ENCODE assay signal across 9 mouse cellular contexts in genomic region chr17:34398711-34399393, GRCm38 (mm10). TPM values are rescaled to one million over a fixed set of nuclear protein-coding genes. Genes with fewer than 3 reads are reported as not detected.
DNase-seq lines count a peak whose midpoint lies in the region; ATAC-seq lines count a peak whose summit lies in the region.
"Had no signal": no experiment of that assay in that cellular context is flagged by ENCODE, and none has a peak within 500 bp of the region (broad histone marks: within the 10 kb centered on the region; RNA-seq: fewer than 3 reads in every experiment).

TSS of gene BC051142 (plus strand) at chr17:34398820.

- peak; percentile 99 for ATAC-seq in forebrain, embryonic 14.5 days
- ATAC-seq in liver, embryonic 16.5 days (ENCODE audit: low read depth), result peak; percentile 59; the same call in 1 of the 2 replicates
- peak; percentile 99 for ATAC-seq in neural tube, embryonic 13.5 days (ENCODE audit: low read depth)
- ATAC-seq: Patski had no signal

- H3K9ac ChIP-seq in forebrain, embryonic 14.5 days (ENCODE audit: low read length), result peak within 1 kb of the TSS; percentile 84
- H3K9ac ChIP-seq in liver, embryonic 16.5 days (ENCODE audit: low read depth, low read length), result peak within 1 kb of the TSS; percentile 31; the same call in 1 of the 2 replicates
- peak within 1 kb of the TSS; percentile 81 for H3K9ac ChIP-seq in neural tube, embryonic 13.5 days

- H3K4me1 ChIP-seq in forebrain, embryonic 14.5 days (ENCODE audit: control insufficient read depth, insufficient read depth, low read length), result no peaks in the 10 kb centered on the region
- H3K4me1 ChIP-seq in liver, embryonic 16.5 days (ENCODE audit: control insufficient read depth, low read depth, low read length), result no peaks in the 10 kb centered on the region
- peaks cover 5% of the 10 kb centered on the region; the same call in 1 of the 2 replicates for H3K4me1 ChIP-seq in neural tube, embryonic 13.5 days (replicated peaks)

- WGBS in forebrain, embryonic 14.5 days, result 3% methylated on average over 34 of the region's 34 CpGs
- 13% methylated on average over 34 of the region's 34 CpGs for WGBS in large intestine, adult 2 months
- WGBS in liver, embryonic 16.5 days (ENCODE audit: insufficient replicate concordance), result under 1% methylated on average over 34 of the region's 34 CpGs
- WGBS in neural tube, embryonic 13.5 days, result 6% methylated on average over 34 of the region's 34 CpGs

- peak within 1 kb of the TSS; percentile 97 for H3K27ac ChIP-seq in forebrain, embryonic 14.5 days (ENCODE audit: low read depth, low read length)
- H3K27ac ChIP-seq in liver, embryonic 16.5 days (ENCODE audit: low read length), result no peak within 1 kb of the TSS
- peak within 1 kb of the TSS; percentile 99 for H3K27ac ChIP-seq in neural tube, embryonic 13.5 days (replicated peaks)

- peak; percentile 85 for DNase-seq in CD4-positive, CD25-positive, alpha-beta regulatory T cell, adult 2 months (ENCODE audit: low read depth, low spot score)
- peak; percentile 54 for DNase-seq in c-Kit-positive CD71-positive TER-119-negative erythroid progenitor cells, embryonic 14.5 days (ENCODE audit: low read depth)
- peak; percentile 95 for DNase-seq in forebrain, embryonic 14.5 days (ENCODE audit: low spot score)
- peak; percentile 68 to 82 for DNase-seq in heart, postnatal 14 days
- DNase-seq in large intestine, adult 2 months (ENCODE audit: low read depth, low spot score), result peak; percentile 76
- DNase-seq in telencephalon, adult 2 months (ENCODE audit: low read depth, low spot score), result peak; percentile 94

- H3K27me3 ChIP-seq in forebrain, embryonic 14.5 days (replicated peaks; ENCODE audit: control insufficient read depth, insufficient read depth, low read length), result no peaks in the 10 kb centered on the region
- H3K27me3 ChIP-seq in liver, embryonic 16.5 days (ENCODE audit: control insufficient read depth, insufficient read depth, low read depth, low read length), result peaks cover 5% of the 10 kb centered on the region; the same call in 1 of the 2 replicates
- no peaks in the 10 kb centered on the region for H3K27me3 ChIP-seq in neural tube, embryonic 13.5 days

- intact Hi-C loops in heart, postnatal 14 days (cut with DNase I), result no loop called here

- H3K9me3 ChIP-seq in forebrain, embryonic 14.5 days (replicated peaks; ENCODE audit: control insufficient read depth, low read length), result no peaks in the 10 kb centered on the region
- H3K9me3 ChIP-seq in liver, embryonic 16.5 days (replicated peaks; ENCODE audit: control insufficient read depth, low read length), result no peaks in the 10 kb centered on the region
- H3K9me3 ChIP-seq in neural tube, embryonic 13.5 days, result no peaks in the 10 kb centered on the region

- no peaks in the 10 kb centered on the region for H3K36me3 ChIP-seq in forebrain, embryonic 14.5 days (ENCODE audit: control insufficient read depth, insufficient read depth, low read length)
- no peaks in the 10 kb centered on the region for H3K36me3 ChIP-seq in liver, embryonic 16.5 days (ENCODE audit: control insufficient read depth, insufficient read depth)
- H3K36me3 ChIP-seq in neural tube, embryonic 13.5 days, result no peaks in the 10 kb centered on the region

- peak within 1 kb of the TSS; percentile 61 for H3K4me3 ChIP-seq in forebrain, embryonic 14.5 days (ENCODE audit: low read depth, low read length)
- peak within 1 kb of the TSS; percentile 55 for H3K4me3 ChIP-seq in liver, embryonic 16.5 days (ENCODE audit: low read depth, low read length)
- H3K4me3 ChIP-seq in neural tube, embryonic 13.5 days, result peak within 1 kb of the TSS; percentile 55

- H3K4me2 ChIP-seq in forebrain, embryonic 14.5 days (ENCODE audit: low read length), result peak within 1 kb of the TSS; percentile 60
- peak within 1 kb of the TSS; percentile 72 for H3K4me2 ChIP-seq in liver, embryonic 16.5 days (ENCODE audit: low read depth, low read length)
- peak within 1 kb of the TSS; percentile 63 for H3K4me2 ChIP-seq in neural tube, embryonic 13.5 days

RNA-seq across cellular contexts. Expression of gene BC051142, which starts in this region (rescaled TPM):
- 3.7 and 4.2 TPM in 2 replicates for polyA plus RNA-seq in forebrain, embryonic 14.5 days (2014; fragmentation: Nextera tagmentation; extraction: Ambion mirVana)
- under 1 TPM in 1 of 2 experiments, not detected in 1; 0.24 TPM for total RNA-seq in heart, postnatal 14 days (2021)
- polyA plus RNA-seq in large intestine, adult 2 months (2012; rRNA removed), result 0.64 and 1.3 TPM in 2 replicates
- polyA plus RNA-seq in liver, embryonic 16.5 days (2015; fragmentation: Nextera tagmentation; extraction: Ambion mirVana), result 0.12 and 0.16 TPM in 2 replicates
- 2.7 and 2.8 TPM in 2 replicates for polyA plus RNA-seq in neural tube, embryonic 13.5 days (2015; fragmentation: Nextera tagmentation; extraction: Ambion mirVana)
- polyA plus RNA-seq: Patski had no signal

Comparison
In these comparisons a context has a peak if more than half of its experiments do, and no peak if none do; other contexts are left out.
1. Peak in DNase-seq in heart, postnatal 14 days; RNA of the gene not detected or under 1 TPM.
2. Peak in ATAC-seq, H3K4me3 ChIP-seq, H3K9ac ChIP-seq and H3K4me2 ChIP-seq in liver, embryonic 16.5 days; RNA of the gene not detected or under 1 TPM.
3. H3K9ac ChIP-seq: peak in every context shown above with its lines; median percentile 84 in forebrain, embryonic 14.5 days; 81 in neural tube, embryonic 13.5 days; 31 in liver, embryonic 16.5 days.